Mouse (Mus musculus) hematopoietic stem cell, adult 5-6 weeks (primary cell): ENCODE results near the gene Mgat5. TPM values are rescaled to one million over a fixed set of nuclear protein-coding genes. Genes with fewer than 3 reads are reported as not detected.

Source experiments
- ATAC-seq, 2 experiments: fragments of 125-278 bp in 1 of 2; replicated peaks in 1 of 2; 2 replicates each; pipeline ENCODE4 v1.8.0; 2016 to 2017; ENCODE audit warnings: inconsistent platforms in 2 of 2, mild to moderate bottlenecking in 2 of 2, moderate number of reproducible peaks in 2 of 2, low read depth in 1 of 2, moderate TSS enrichment in 1 of 2; ENCODE audit not compliant: low FRiP score in 2 of 2, poor library complexity in 2 of 2, severe bottlenecking in 2 of 2, insufficient read depth in 1 of 2, low TSS enrichment in 1 of 2
- total RNA-seq: library from RNA; stranded (forward); fragments of 172-1452, 232-1000 nt; gene quantifications from 2 replicates; pipeline ENCODE4 v1.2.3, GENCODE M21; 2017

Mgat5 gene
- total RNA-seq, 1 experiment from 2014 or later = 39.1 TPM

DNA sequence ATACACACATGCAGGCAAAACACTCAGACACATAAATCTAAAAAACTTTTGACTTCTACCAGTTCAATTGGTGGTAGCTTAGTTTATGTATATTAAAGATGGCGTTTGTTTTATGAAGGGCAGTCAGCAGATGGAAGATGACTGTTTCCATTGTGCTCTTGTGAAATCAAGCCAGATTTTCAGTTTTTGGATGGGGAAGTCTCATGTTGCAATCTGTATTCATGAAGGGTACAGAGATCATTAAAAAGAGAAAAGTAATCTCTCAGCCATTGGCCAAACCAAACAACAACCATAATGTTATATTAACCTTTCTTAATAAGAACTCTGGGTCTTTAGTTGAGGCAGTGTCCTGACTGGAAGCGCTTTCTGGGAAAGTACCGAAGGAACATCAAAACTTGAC lies 73.3 kb downstream of the Mgat5 start:
- no peak for ATAC-seq

DNA sequence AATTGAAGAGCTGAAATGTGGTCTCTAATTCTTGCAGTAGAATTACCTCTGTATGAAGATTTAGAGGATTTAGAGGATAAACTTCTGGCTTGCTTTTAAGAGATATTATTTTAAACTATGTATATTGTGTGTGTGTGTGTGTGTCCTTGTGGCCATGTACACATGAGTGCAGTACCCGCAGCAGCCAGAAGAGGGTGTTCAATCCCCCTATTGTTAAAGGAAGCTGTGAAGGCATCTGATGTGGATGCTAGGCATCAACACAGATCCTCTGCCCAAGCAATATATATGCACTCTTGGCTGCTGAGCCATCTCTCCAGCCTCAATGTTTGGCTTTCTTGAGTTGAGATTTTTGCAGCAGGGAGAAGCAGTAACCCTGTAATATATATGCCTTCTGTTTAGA lies 75.4 kb downstream of the Mgat5 start:
- ATAC-seq = no peak

DNA sequence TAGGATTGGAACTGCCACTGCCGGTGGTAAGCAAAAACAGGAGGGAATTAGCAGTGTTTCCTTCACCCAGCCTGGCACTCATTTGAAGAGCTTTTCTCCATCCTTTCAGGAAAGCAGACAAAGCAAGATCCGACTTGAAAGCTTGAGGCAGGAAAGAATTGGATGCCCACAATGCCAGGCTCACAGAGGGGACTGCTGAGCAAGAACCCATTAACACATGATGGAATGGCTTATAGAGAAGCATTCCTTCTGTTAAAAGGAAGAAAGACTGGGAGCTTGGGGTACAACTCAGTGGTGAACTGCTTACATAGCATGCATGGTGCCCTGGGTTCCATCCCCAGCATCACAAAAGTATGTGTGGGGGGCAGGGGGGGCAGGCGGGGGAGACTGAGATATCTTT lies 80.2 kb downstream of the Mgat5 start:
- no peak for ATAC-seq

DNA sequence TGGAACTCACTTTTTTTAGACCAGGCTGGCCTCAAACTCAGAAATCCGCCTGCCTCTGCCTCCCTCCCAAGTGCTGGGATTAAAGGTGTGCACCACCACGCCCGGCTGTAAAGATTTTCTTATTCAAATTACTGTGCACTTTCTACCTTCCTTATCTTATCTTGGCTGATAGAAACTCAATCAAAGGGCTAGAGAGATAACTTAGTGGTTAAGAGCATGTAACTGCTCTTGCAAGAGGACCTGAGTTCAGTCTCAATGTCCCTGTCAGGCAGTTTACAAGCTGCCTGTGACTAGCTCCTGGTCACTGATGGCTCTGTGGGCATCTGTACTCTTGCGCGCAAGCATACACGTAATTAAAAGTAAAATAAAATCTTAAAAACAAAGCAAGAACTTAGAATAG lies 82.7 kb downstream of the Mgat5 start:
- no peak for ATAC-seq

DNA sequence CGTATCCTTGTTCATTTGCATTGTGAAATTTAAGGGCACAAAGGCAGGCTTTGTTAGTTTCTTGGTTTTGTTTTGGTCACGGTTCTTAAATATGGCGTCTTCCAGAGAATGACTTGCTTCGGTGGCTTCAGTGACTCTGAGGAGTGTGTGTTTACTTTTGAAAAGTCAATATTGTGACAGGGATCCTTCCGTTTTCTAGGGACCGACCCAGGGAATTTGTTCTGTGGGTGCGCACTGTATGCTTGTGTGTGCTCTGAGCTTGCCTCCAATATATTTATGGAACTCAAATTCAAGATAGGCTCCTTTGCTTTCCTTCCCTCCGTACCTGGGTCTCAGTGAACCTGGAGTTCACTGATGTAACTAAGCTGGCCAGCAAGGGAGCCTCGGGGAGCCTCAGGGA lies 86.1 kb downstream of the Mgat5 start:
- no peak for ATAC-seq

DNA sequence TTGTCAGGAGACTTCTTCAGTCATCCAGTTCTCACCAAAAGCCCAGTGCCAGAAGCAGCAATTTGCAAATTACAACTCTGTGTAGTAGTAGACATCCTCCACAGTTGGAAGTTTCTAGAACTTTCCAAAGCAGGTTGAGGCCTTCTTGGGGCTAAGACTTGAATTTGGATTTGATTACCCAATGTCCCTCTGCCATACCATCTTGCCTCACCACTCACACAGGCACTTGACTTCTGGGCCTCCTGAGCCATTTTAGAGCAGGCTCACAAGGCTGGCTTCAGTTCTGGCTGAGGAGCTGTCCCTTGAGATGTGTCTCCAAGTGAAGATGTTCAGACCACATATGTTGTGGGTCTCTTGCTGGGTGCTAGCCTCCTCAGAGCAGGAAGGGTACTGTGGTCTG lies 86.9 kb downstream of the Mgat5 start:
- ATAC-seq = peak in 1 of 2 experiments; percentile 22; a peak in 1 of 4 replicates

DNA sequence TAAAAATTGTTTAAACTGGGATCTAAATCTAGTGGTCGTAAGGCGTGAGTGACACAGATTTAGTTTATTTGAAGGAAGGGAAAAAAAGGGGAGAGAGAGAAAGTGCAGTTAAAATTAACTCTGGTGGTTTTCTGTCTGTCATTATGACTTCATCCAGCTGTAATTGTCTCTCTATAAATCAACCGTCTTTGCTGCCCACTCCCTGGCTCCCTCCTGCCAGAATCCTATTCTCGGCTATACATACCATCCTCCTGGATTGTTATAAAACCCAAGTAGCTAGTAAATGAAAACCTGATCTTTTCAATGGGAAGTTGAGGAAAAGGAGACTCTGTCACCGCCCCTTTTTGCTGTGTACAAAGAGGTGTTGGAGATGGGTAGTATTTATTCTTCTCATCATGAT lies 88.5 kb downstream of the Mgat5 start:
- ATAC-seq = no peak

DNA sequence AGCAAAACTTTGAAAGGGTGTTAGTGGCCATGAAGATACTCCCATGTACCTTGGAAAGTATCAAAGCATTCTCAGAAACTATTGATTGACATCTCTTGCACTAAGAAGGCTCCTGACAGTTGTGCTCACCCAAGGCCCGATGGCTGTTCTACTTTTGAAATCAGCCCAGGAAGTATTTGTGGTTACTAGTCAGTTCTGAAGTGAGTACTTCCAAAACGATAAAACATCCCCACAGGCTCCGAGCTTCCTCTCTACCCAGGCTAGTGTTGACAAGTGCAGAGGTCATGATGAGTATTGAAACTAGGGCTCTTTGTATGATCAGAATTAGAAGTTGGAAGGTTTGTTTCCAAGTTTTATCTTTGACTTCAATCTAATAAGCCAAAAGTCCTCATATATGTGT lies 92.0 kb downstream of the Mgat5 start:
- peak; percentile 60 to 72; a peak in 3 of 4 replicates for ATAC-seq

DNA sequence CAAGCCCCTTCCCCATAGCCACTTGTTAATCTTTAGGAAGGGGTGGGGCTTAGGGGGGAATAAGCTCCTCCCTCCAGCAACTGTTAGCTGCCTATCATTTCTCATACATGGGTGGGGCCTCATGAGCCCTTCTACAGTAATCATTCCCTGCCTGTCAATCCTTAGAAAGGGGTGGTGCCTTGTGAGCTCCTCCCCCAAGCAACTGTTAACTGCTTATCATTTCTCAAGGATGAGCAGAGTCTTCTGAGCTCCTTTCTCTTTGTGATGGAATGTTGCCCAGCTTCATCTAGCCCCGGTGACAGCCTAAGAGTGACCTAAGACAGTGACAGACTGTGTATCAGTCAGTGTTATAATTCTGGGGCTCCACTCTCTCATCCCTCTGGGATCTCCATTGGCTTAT lies 95.0 kb downstream of the Mgat5 start:
- ATAC-seq = peak in 1 of 2 experiments; percentile 8; a peak in 1 of 4 replicates

DNA sequence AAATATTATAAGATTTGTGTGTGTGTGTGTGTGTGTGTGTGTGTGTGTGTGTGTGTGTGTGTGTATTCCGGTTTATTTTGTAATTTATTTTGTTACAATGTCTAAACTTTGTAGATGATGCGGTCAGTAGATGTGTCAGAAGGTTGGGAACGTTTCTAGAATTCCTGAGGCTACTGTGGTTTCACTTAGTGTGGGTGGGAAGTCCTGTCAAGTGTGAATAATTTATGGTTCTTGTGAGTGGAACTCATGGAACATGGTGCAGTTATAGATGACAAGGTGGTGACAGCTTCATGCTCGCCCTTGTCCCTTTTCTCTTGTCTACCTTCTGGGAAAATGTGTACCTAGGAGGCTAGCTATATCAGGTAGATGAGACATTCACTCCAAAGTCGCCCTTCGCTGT lies 96.2 kb downstream of the Mgat5 start:
- no peak for ATAC-seq

DNA sequence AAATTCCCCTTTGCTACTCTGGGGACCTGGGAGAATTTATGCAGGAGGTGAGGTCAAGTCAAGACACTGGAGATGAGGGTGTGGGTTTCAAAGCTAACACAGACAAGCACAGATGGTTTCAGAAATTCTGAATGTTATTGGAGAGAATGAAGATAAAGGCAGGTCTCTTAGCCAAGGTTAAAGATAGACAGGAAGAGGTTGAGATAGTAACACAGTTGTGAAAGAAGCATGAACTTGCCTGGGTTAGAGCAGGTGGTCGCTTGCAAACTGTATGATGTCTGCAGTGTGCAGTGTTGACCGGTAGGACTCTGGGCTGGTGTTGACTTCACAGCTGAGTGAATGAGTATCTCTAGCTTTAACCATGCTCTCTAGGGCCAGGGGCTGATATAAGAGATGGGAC lies 97.8 kb downstream of the Mgat5 start:
- ATAC-seq = no peak

DNA sequence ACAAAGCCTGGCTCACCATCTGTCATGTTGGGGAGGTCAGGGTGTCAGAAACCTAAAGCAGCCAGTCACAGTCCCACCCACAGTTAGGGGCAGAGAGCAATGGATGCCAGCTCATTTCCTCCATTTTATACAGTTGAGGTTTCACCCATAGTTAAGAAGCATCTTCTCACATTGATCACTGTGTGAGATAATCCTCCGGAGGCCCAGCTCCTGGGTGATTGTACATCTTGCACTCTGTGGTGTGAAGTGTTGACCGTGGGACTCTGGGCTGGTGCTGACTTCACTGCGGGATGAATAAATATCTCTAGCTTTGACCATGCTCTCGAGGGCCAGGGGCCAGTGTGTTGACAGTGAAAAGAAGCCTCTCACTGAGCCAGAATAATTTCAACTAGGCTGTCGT lies 99.0 kb downstream of the Mgat5 start:
- no peak for ATAC-seq

DNA sequence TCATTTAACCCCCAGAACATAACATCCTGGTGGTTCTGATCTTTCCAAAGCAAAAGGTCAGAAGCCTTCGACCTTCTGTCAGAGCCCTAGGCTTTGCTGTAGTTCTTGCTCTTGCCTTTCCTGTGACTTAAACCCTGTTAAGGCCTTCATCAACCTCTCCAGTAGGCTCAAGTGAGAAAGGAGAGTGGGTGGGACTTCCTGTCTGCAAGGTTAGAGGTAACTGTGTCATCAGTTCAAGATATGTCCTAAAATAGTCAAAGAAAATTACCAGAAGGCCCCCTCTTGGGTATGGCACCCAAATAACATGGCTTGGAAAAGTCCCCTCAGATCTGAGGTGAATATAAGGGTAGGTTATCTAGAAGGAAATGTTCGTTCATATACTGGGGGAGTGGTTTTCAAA lies 99.5 kb downstream of the Mgat5 start:
- no peak for ATAC-seq

DNA sequence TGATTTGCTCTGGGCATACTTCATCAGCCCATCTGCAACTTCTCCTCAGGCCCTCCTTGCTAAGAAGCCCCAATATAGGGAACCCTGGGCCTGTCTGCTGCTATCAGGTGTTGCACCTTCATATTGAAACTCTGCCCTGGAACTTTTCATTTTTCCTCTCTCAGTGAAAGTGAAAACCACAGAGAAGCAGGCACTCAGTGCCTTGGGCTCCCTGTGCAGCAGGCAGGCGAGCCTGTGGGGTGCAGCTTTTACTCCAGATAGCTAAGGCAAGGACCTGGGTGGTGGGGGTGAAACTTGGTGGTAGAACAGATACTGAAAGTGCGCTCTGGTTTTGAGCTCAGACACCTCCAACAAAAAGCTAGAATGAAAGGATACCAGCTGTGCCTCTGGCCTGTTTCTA lies 100.8 kb downstream of the Mgat5 start:
- peak in 1 of 2 experiments; percentile 16; a peak in 1 of 4 replicates for ATAC-seq

DNA sequence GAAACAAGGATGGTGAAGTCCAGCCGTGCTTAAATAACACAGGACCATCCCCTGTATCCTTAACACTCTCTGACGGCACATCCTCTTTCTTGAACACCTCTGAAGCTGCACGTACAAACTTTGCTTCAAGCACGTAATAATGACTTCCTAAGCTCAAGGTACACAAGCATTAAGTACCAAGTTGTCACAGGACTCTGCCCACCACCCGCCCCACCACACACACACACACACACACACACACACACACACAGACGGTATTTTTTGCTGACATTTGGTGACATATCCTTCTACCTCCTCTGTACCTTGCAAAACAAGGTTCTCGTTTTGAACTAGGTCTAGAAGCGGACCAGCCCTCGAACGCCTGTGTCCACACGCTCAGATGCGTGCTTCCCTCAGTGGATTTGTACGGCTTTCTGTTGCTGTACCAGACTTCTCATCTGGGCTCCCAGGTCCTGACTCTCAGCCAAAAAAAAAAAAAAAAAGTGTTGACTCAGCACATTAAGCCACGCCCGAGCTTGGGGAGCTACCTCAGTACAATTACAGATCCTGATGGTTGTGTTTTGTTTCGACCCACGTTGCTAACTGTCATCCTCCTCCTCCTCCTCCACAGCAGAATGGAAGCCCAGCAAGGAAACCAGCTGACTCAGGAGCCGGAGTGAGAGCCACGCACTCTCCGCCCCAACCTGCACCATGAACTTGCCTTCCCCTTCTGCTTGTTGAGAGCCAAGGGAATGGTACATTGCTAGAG lies 101.4 kb downstream of the Mgat5 start:
- peak; percentile 9 to 24; a peak in 1 of 4 replicates for ATAC-seq

DNA sequence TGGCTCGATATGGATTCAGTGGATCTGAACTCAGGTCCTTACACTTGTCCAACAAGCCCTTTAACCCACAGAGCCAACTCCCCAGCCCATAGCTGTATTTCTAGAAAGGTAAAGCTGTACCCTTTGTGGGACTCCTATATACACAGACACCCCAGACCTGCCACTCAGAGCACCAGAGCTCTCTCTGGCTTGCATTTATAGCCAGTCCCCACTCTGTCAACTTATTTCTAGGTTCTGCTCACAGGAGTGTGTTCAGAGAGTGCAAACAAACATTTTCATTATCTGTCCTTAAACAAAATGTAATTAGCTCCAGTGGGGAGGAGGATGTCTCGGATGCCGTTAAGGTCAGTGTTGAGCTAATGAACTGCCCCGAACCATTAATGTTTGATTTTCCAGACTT lies 102.5 kb downstream of the Mgat5 start:
- ATAC-seq = no peak

DNA sequence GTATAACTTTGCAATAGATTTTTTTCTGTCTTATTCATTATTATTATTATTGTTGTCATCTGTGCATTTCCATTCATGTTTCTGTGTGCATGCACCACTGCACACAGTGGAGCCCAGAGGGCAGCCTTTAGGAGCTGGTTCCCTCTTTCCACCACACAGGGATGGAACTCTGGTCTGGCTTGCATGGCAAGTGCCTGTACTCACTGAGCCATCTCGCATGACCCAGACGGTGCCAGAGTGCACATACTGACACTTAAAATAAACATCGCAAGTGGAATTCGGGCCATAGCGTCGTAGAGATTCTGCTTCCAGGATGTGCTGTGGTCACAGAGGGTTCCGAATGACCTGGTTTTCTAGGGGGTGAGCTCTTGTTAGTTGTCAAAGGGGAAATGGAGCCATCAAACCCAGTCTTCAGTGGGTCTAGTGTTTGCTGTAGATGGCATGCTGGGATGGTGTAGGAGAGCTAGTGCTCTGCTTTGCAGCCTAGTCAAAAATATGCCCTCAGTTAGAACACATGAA lies 103.5 kb downstream of the Mgat5 start:
- no peak for ATAC-seq

DNA sequence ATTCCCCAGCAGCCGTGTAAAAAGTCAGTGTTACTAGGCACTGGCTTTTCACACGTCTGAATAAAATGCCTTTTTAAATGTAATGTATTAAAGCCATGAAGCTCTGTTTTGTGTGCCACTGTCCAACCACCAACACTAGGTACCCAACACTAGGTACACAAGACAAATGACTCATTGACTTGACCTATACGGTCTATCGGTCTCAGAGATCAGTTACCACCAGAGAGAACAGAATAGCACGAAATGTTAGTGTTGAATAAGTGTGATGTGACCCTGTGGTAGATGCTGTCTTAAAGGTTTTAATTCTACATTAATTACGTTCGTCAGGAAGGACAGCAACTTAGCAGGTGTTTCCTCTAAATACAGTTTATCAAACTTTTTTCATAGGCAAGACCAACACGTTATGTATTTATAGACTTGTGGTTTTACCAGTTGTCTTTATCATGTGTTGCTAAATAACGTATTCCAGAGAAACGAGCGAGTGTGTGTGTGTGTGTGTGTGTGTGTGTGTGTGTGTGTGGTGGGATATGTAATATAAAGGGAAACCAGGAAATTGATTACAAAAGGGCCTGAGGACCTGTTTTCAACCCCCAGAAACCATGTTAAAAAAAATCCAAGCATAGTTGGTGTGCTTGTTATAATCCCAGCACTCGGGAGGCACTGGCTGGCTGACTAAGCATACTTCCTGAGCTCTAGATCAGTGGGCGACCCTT lies 104.3 kb downstream of the Mgat5 start:
- ATAC-seq = peak; percentile 34 to 59

DNA sequence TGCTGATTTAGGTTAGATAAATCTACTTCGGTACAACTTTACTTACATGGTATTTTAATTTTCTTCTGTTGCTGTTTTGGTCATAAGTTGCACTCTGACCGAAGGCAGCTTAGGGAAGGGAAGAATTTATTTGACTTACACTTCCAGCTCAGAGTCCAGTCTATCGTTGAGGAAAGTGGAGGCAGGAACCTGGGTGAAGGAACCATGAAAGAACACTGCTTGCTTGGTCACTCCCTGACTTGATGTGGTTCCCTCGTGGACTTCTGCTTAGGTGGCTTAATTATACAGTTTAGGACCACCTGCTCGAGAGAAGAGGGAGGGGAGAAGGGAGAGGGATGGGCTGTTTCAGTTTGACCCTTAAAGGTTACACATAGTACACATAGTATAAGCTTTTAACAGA lies 105.2 kb downstream of the Mgat5 start:
- ATAC-seq = no peak
